Mouse (Mus musculus): Measurements from ENCODE around the gene Dhodh. TPM values are rescaled to one million over a fixed set of nuclear protein-coding genes. Genes with fewer than 3 reads are reported as not detected.

Dhodh gene
- total RNA-seq (2021), result 10 to 100 TPM; 14.0 to 18.6 TPM
- long read RNA-seq, experiment 1, transcript Dhodh-201 (9 exons, 2,039 nt), result major isoform, 16 of 24 reads
- long read RNA-seq, experiment 1, partial matches to known transcripts, result 1 of 24 reads
- long read RNA-seq, experiment 1, other reads (novel, unspliced or antisense), result 7 of 24 reads
- long read RNA-seq, experiment 2, transcript Dhodh-201 (9 exons, 2,039 nt), result major isoform, 11 of 16 reads
- long read RNA-seq, experiment 2, partial matches to known transcripts, result 1 of 16 reads
- long read RNA-seq, experiment 2, other reads (novel, unspliced or antisense), result 4 of 16 reads

DNA sequence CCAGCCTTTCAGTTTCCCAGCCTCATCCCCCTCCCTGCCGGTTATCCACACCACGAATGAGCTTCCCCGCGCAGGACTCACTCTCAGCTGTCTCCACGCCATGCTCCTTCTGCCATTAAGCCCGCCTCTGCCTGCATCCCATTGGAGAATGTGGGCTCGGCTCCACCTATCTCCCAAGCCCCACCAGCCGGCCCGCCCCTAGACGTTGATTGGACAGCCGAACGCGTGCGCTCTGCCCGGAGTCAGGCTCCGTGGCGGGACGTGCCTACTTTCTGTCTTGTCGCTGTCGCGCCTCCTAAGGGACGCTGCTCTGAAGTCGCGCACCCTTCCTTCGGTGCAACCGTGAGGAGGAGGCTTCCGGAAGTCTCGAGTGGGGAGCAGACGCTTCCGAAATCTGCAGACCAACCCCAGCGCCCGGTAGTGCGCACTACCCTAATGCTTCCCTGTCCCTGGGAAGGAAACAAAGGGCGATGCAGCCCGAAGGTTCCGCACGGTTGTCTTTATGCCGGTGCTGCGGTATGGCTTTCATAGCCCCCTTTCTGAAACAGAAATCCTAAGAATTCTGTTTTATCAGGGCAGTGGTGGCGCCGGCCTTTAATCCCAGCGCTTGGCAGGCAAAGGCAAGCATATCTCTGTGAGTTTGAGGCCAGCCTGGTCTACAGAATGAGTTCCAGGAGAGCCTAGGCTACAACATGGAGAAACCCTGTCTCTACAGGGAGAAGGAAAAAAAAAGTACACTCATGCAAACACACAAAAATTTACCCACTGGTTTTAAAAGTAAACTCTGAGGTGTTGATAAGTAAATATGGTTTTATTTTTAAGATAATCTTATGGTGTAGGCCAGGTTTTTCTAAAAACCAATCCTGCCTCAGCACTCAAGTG, at the start of gene Dhodh:
Gene Dhodh, minus strand, starts transcription at position 403 of the 882 bp plus-strand sequence.
- Histone ChIP-seq H3K4me3 (peak within 1 kb of the TSS; percentile 72), H3K27ac (peak within 1 kb of the TSS; percentile 90)
- DNase-seq (ENCODE audit: extremely low spot score in 1 of 2, low spot score in 2 of 2), result peak; percentile 97
- TF ChIP-seq CTCF (IDR thresholded peaks at IDR 0.05), result no peak; the same call in 1 of the 2 replicates
- intact Hi-C loops (cut with DNase I), result loop anchor here (1.0 to 2.0 kb wide), 4 partner anchors 43 to 170 kb away; partner anchors contain the start of genes Ap1g1, Dhx38, Ist1 and Txnl4b

DNA sequence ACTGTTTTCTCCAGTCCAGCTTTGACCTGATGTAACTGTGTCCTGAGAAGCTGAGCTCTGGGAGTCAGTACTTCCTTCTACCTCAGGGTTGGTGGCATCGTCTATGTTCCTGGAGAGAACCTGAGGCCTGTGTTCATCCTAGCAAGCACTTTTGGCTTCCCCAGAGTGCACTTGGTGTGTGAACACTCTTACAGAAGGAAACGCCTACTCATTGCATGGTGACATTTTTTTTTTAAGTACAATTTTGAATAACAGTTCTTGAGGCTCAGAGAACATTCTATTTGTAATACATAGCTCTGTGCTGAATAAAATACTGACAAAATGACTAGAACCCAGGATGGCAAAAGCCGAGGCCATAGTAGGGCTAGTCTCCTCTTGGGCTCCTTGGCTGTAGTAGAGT, 48.4 kb upstream of the Dhodh start:
- intact Hi-C loops (cut with DNase I), result no loop called here
- DNase-seq (ENCODE audit: extremely low spot score in 1 of 2, low spot score in 2 of 2), result no peak

DNA sequence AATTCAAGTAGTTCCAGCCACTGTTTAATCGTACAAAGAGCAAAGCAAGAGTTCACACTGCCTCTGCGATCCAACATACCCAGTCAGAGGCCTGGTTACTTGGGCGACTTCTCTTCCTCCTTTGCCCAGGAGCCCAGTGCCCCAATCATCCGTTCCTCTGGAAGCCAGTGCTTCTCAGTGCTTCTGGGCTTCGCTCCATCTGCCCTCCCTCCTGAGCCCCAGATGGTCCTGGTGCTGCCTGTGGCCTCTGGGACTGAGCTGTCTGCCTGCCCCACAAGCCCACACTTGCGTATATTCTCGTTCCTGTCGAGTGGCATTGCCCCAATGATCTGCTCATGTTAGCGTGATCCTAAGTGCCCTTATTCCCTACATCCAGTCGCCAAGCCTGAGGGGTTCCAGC, 42.3 kb upstream of the Dhodh start:
- H3K27ac ChIP-seq, result no peak overlapping the region
- DNase-seq (ENCODE audit: extremely low spot score in 1 of 2, low spot score in 2 of 2), result no peak
- H3K4me3 ChIP-seq, result no peak overlapping the region
- no peak for TF ChIP-seq CTCF (IDR thresholded peaks at IDR 0.05)
- intact Hi-C loops (cut with DNase I), result no loop called here

More for the DNA sequence above, 48.4 kb upstream of the Dhodh start:
- Histone ChIP-seq H3K27ac (0 out of 2 replicates have a peak overlapping the region, but pooled peaks have one; percentile 33), H3K4me3 (no peak overlapping the region)
- TF ChIP-seq CTCF (IDR thresholded peaks at IDR 0.05), result no peak

DNA sequence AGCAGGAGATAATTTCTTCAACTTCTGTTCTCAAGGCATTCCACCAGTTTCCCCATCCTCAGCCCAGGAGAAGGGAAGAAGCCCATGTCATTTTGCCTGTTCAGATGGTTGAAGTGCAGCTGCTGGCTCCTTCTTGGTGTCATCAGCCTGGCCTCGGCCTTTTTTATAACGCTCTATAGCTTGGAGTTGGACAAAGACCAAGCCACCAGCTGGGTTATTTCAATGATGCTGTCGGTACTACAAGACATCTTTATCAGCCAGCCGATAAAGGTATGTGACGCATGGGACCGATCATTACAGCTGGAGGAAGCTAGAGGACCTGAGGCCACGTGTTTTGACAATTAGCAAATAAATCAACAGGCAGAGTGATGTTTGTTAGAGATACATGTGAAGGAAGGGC, 40.0 kb upstream of the Dhodh start:
- intact Hi-C loops (cut with DNase I), result no loop called here
- H3K4me3 ChIP-seq, result no peak overlapping the region
- no peak for DNase-seq (ENCODE audit: extremely low spot score in 1 of 2, low spot score in 2 of 2)
- no peak overlapping the region for H3K27ac ChIP-seq
- TF ChIP-seq CTCF (IDR thresholded peaks at IDR 0.05), result no peak

DNA sequence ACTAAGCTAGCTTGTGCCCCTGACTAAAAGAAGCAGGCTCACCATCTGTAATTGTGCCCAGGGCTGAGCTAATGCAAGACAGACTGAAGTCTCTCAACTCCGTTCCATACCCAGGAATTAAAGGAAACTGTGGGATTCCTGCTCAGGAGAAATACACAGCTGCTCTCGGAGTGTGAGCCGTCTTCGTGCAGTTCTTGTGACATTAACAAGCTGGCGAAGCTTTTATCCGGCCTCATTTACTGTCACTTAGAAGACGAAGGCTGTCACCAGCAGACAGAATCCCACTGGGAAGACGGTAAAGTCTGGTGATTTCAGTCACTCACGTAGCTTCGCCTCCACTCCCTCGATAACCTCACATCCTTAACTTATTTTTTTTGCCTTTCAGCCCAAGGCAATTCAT, 38.9 kb upstream of the Dhodh start:
- no peak overlapping the region for H3K4me3 ChIP-seq
- no peak for DNase-seq (ENCODE audit: extremely low spot score in 1 of 2, low spot score in 2 of 2)
- no peak for TF ChIP-seq CTCF (IDR thresholded peaks at IDR 0.05)
- intact Hi-C loops (cut with DNase I), result no loop called here
- no peak overlapping the region for H3K27ac ChIP-seq

DNA sequence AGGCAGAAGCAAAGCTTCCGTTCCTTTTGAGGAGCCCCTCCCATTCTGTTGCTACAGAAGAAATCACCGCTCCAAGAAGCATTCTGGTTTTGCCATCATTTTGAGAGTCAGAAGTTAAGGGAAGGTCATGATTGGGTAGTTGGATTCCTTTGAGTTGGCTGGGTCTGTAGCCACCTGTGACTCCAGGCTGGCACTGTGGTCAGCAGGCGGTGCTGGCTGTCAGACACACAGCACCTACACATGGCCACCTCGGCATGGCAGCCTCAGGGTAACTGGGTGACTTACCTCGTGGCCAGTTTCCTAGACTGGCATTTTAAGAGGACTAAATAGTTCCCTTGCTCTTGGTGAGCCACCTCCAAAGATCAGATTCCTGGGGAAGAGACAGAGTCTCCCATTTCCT, 32.8 kb upstream of the Dhodh start:
- H3K4me3 ChIP-seq, result no peak overlapping the region
- TF ChIP-seq CTCF (IDR thresholded peaks at IDR 0.05), result no peak
- intact Hi-C loops (cut with DNase I), result no loop called here
- DNase-seq (ENCODE audit: extremely low spot score in 1 of 2, low spot score in 2 of 2), result no peak
- no peak overlapping the region for H3K27ac ChIP-seq

DNA sequence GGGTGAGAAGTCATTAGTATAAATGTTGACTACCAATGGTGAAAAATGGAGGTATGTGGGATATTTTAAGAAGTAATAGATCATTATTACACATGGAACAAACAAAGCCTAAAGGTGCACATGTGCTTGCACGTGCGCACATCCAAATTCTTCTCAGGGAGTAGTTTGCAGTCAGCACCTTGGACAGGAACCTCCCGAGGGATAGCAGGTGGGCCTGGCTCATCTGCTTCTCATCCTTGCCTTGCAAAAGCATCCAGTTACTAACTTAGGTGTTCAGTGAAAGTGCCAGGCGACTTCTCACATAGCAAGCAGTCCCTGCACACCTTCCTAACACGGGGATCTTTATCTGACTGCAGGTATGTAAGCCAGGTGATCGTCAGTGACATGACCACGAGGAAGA, 31.9 kb upstream of the Dhodh start:
- H3K27ac ChIP-seq, result no peak overlapping the region
- DNase-seq (ENCODE audit: extremely low spot score in 1 of 2, low spot score in 2 of 2), result no peak
- no peak for TF ChIP-seq CTCF (IDR thresholded peaks at IDR 0.05)
- intact Hi-C loops (cut with DNase I), result no loop called here
- H3K4me3 ChIP-seq, result no peak overlapping the region

DNA sequence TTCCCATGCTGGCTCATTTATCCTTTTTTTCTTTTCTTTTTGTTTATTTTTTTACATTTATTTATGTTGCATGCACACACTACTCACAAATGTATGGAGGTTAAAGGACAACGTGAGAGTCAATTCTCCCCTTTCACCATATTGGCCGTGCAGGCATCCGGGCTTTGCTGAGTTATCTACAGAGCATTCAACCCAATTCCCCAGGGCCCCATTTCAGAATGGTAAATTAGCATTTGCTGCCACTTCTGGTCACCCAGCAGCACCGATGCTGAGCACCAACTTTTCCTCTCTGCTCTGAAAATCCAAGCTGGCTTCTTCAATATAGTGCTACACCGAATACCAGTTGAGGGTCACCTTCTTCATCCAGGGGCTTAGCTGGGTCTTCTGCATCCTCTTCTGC, 30.4 kb upstream of the Dhodh start:
- intact Hi-C loops (cut with DNase I), result no loop called here
- no peak for TF ChIP-seq CTCF (IDR thresholded peaks at IDR 0.05)

DNA sequence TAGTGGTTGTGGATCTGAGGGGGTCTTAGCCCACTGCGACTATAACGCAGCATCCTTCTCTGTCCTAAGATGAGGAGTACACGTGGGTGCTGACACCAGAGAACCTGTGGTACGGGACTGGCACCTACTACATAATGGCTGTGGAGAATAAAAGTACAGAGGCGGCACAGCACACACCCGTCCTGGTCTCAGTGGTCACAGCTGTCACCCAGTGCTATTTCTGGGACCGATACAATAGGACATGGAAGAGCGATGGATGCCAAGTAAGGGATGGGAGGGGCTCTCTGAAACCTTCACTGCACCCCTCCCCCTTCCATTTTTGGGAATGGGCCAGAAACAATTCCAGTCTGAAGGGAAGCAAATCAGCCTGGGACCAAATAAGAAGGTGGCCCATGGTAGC, 26.7 kb upstream of the Dhodh start:
- H3K4me3 ChIP-seq, result no peak overlapping the region
- no peak for DNase-seq (ENCODE audit: extremely low spot score in 1 of 2, low spot score in 2 of 2)
- intact Hi-C loops (cut with DNase I), result no loop called here

More for the DNA sequence above, 30.4 kb upstream of the Dhodh start:
- DNase-seq (ENCODE audit: extremely low spot score in 1 of 2, low spot score in 2 of 2), result no peak
- Histone ChIP-seq H3K4me3 (no peak overlapping the region), H3K27ac (no peak overlapping the region)

DNA sequence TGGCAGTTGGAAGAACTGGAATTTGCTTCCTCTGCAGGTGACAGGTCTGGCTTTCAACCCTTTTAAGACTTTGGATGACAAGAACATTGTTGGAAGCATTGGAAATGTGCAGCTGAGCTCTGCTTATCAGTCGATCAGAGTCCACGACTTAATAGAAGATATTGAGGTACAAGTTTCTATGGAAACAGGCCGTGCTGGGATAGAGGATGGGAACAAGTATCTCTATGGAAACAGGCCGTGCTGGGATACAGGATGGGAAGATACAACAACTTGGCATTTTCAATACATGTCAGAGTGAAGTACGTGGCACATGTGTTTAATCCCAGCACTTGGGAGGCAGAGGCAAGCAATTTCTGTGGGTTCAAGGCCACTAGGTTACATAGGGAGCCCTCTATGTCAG, 24.0 kb upstream of the Dhodh start:
- TF ChIP-seq CTCF (IDR thresholded peaks at IDR 0.05), result no peak
- no peak overlapping the region for H3K27ac ChIP-seq
- no peak overlapping the region for H3K4me3 ChIP-seq
- no peak for DNase-seq (ENCODE audit: extremely low spot score in 1 of 2, low spot score in 2 of 2)
- intact Hi-C loops (cut with DNase I), result no loop called here

More for the DNA sequence above, 26.7 kb upstream of the Dhodh start:
- no peak for TF ChIP-seq CTCF (IDR thresholded peaks at IDR 0.05)
- H3K27ac ChIP-seq, result no peak overlapping the region

DNA sequence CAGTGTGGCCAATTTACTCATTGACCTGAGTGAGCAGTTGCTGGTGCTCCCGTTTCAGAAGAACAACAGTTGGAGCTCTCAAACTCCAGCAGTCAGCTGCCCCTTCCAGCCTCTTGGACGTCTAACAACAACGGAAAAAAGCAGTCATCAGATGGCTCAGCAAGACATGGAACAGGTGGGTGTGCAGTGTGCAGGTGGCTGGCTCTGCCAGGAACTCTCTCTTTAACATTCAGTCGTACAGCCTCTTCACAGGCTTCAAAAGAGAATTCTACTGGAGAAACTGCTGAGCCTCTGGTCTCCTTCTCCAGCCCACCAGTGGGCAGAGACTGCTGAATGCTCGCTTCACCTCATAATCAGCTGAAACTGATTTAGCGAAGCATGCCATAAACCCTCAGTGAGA, 20.2 kb upstream of the Dhodh start:
- Histone ChIP-seq H3K27ac (no peak overlapping the region), H3K4me3 (no peak overlapping the region)
- intact Hi-C loops (cut with DNase I), result no loop called here
- TF ChIP-seq CTCF (IDR thresholded peaks at IDR 0.05), result no peak
- DNase-seq (ENCODE audit: extremely low spot score in 1 of 2, low spot score in 2 of 2), result peak in 1 of 2 experiments; percentile 21

DNA sequence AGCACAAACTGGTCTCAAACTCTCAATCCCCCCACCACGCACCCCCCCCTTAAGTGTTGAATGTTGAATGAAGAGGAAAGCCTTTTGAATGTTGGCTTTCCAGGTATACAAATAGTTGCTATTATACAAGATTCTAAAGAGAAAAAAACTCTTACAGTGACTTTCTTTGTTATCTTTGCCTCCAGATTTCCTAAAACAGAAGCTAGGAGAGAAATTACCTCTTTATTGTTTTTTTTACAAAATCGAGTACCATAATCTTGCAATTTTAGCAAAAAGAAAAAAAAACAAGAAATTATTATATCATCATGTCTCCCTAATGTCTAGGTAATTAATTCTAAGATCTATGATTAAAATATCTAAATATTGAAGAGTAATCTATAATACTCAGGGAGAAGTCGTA, 7.1 kb upstream of the Dhodh start:
- DNase-seq (ENCODE audit: extremely low spot score in 1 of 2, low spot score in 2 of 2), result no peak
- TF ChIP-seq CTCF (IDR thresholded peaks at IDR 0.05), result no peak
- Histone ChIP-seq H3K4me3 (no peak overlapping the region), H3K27ac (no peak overlapping the region)
- intact Hi-C loops (cut with DNase I), result no loop called here
